In genomic region chr2:93227713-93228479, GRCm38 (mm10) we compare ENCODE assay signal across 7 mouse cellular contexts. TPM values are rescaled to one million over a fixed set of nuclear protein-coding genes. Genes with fewer than 3 reads are reported as not detected.
DNase-seq lines count a peak whose midpoint lies in the region; ATAC-seq lines count a peak whose summit lies in the region.

No protein-coding gene starts in this region.

- no peaks in the 10 kb centered on the region for H3K9me3 ChIP-seq in forebrain, embryonic 13.5 days (replicated peaks)
- no peaks in the 10 kb centered on the region for H3K9me3 ChIP-seq in midbrain, embryonic 12.5 days

- H3K9ac ChIP-seq in forebrain, embryonic 13.5 days = peak overlapping the region; percentile 55
- H3K9ac ChIP-seq in midbrain, embryonic 12.5 days (replicated peaks) = peak overlapping the region; percentile 35; the same call in 1 of the 2 replicates

- H3K4me2 ChIP-seq in forebrain, embryonic 13.5 days = peak overlapping the region; percentile 53
- H3K4me2 ChIP-seq in midbrain, embryonic 12.5 days (replicated peaks) = peak overlapping the region; percentile 44

- ATAC-seq in forebrain, embryonic 13.5 days = peak; percentile 88
- peak; percentile 82 for ATAC-seq in midbrain, embryonic 12.5 days (ENCODE audit: low FRiP score, low read depth)
- no peak for ATAC-seq in erythroid progenitor cell, adult 5-6 weeks (replicated peaks; ENCODE audit: low FRiP score, poor library complexity, severe bottlenecking)

- DNase-seq in ES-CJ7 (ENCODE audit: low read depth, low spot score) (peak; percentile 4), MN1 (ENCODE audit: low spot score) (peak; percentile 45)
- peak; percentile 53 for DNase-seq in kidney, postnatal 10 days
- DNase-seq in urinary bladder, postnatal 10 days (ENCODE audit: low spot score) = no peak

- peaks cover 2% of the 10 kb centered on the region; the same call in 1 of the 2 replicates for H3K36me3 ChIP-seq in forebrain, embryonic 13.5 days (ENCODE audit: poor library complexity, severe bottlenecking)
- no peaks in the 10 kb centered on the region for H3K36me3 ChIP-seq in midbrain, embryonic 12.5 days

- H3K4me1 ChIP-seq in forebrain, embryonic 13.5 days = peaks cover 62% of the 10 kb centered on the region
- H3K4me1 ChIP-seq in midbrain, embryonic 12.5 days = peaks cover 52% of the 10 kb centered on the region

- H3K27me3 ChIP-seq in forebrain, embryonic 13.5 days = no peaks in the 10 kb centered on the region
- no peaks in the 10 kb centered on the region for H3K27me3 ChIP-seq in midbrain, embryonic 12.5 days

- H3K4me3 ChIP-seq in forebrain, embryonic 13.5 days = 0 out of 2 replicates have a peak overlapping the region, but pooled peaks have one; percentile 20
- 0 out of 2 replicates have a peak overlapping the region, but pooled peaks have one; percentile 30 for H3K4me3 ChIP-seq in midbrain, embryonic 12.5 days

- WGBS in forebrain, embryonic 13.5 days = 3% methylated on average over 9 of the region's 9 CpGs
- WGBS in midbrain, embryonic 12.5 days = 9% methylated on average over 9 of the region's 9 CpGs

- peak overlapping the region; percentile 89 for H3K27ac ChIP-seq in forebrain, embryonic 13.5 days
- H3K27ac ChIP-seq in midbrain, embryonic 12.5 days (replicated peaks) = peak overlapping the region; percentile 96

RNA-seq across cellular contexts. Expression of gene Trp53i11, which starts 40.5 kb away (rescaled TPM):
- 84.5 and 87.5 TPM in 2 replicates for polyA plus RNA-seq in forebrain, embryonic 13.5 days (2015; fragmentation: Nextera tagmentation; extraction: Ambion mirVana)
- polyA plus RNA-seq in midbrain, embryonic 12.5 days (2016; fragmentation: Nextera tagmentation; extraction: Ambion mirVana) = 142 and 172 TPM in 2 replicates
- total RNA-seq in erythroid progenitor cell, adult 5-6 weeks (2015; ENCODE audit: low replicate concordance) = 5.0 and 5.4 TPM in 2 replicates
- 3.4 and 7.2 TPM in 2 replicates for total RNA-seq in erythroid progenitor cell, adult 5-6 weeks (2017; ENCODE audit: low replicate concordance)
